Mouse (Mus musculus): ENCODE results near the gene Ccdc158.

The Ccdc158 gene

GRCm38 (mm10) chr5:92684715-92685460 is 9.8 kb upstream of the Ccdc158 start:
- DNase-seq (ENCODE audit: low spot score) = no peak

DNA sequence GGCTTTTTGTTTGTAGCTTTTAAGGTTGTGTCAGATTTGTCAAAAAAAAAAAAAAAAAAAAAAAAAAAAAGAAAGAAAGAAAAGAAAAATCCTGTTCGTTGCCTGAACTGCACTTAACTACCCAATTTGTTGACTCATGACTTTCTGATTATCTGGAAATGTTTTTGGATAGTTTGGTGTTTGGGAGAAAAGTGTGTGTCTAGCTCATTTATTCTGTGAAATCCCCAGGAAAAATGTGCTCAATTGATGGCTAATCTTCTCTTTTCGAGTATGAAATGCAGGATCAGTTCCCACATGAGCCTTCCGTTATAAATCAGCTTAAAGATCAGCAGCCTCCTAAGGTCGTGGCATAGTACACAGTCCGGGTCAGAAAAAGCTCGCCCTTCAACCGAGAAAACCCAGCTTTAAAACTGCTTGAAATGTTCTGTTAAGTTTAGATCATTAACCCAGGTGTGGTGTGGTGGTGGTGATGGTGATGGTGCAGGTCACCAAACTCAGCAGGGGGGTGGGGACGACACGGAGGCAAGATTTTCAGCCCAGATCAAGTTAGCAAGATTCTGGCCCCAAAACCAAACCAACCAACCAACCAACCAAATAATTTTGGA is 8.9 kb upstream of the Ccdc158 start:
- no peak for DNase-seq (ENCODE audit: low spot score)

- DNase-seq (ENCODE audit: low spot score) = peak; percentile 27
Observed at GRCm38 (mm10) chr5:92683351-92683807, 8.3 kb upstream of the Ccdc158 start, which contains the start of gene Shroom3. TSS of gene Shroom3 (plus strand) at chr5:92683435.

- peak; percentile 11 for DNase-seq (ENCODE audit: low spot score)
Observed at GRCm38 (mm10) chr5:92682621-92683348, 7.7 kb upstream of the Ccdc158 start.

GRCm38 (mm10) chr5:92681861-92682260 is 6.8 kb upstream of the Ccdc158 start:
- no peak for DNase-seq (ENCODE audit: low spot score)

GRCm38 (mm10) chr5:92679441-92679840 is 4.4 kb upstream of the Ccdc158 start:
- DNase-seq (ENCODE audit: low spot score) = no peak

DNA sequence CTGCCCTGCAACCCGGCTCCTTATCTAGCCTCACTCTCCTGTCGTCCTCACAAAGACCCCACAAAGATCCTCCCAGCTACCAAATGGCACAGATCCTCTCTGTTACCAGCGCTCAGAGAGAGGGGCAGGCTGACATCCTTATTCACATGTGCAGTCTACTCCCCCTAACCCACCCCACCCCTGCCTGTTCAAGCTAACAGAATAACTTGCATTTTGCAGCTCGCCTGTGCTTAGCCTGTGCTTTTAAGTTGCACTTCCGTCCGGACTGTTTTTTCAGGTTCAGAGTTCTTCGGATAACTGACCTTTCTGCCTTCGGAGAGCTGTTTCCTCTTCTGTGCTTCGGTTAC is 476 bp upstream of the Ccdc158 start:
- DNase-seq (ENCODE audit: low spot score) = no peak

- no peak for DNase-seq (ENCODE audit: low spot score)
Observed at GRCm38 (mm10) chr5:92666860-92667259, 8.2 kb downstream of the Ccdc158 start.

- DNase-seq (ENCODE audit: low spot score) = no peak
Observed at GRCm38 (mm10) chr5:92664321-92664720, 10.8 kb downstream of the Ccdc158 start.

DNA sequence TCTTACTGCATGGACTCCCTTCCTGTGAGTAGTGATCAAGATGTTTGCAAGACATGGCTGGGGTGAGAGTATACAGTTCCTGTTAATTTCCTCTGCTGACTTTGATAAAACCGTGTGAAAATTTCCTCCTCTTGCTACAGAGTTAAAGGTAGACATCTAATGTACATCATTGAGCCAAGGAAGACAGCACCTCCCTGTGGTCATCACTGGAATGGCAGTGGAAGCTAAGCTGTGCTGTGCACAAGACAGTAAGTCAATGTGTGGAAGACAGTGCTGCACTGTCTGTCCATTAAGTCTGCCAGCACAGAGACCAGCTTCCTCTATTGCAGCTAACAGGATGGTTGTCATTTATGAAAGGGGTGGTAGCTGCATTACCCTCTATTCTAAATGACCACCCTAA is 18.8 kb downstream of the Ccdc158 start:
- peak; percentile 54 for DNase-seq (ENCODE audit: low spot score)

- DNase-seq (ENCODE audit: low spot score) = no peak
Observed at GRCm38 (mm10) chr5:92640861-92641260, 34.2 kb downstream of the Ccdc158 start.

- DNase-seq (ENCODE audit: low spot score) = no peak
Observed at GRCm38 (mm10) chr5:92635891-92636290, 39.2 kb downstream of the Ccdc158 start.

GRCm38 (mm10) chr5:92634916-92635315 is 40.2 kb downstream of the Ccdc158 start:
- no peak for DNase-seq (ENCODE audit: low spot score)

DNA sequence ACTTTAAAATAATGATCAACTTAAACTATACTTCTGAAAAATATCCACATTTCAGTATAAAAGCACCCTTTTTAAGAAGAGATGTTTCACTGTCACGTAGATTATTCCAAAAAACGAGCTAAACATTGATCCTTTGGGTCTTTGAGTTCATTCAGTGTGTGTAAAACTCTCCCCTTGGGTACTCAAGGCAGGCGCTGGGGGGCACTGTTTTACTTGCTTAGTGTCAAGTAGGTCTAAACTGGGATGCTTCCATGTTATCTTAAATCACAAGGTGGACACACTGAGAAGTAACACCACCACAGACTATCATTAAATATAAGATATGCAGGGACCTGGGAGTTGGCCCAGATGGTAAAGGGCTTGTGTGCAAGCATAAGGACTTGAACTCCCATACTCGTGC is 41.5 kb downstream of the Ccdc158 start:
- no peak for DNase-seq (ENCODE audit: low spot score)

- DNase-seq (ENCODE audit: low spot score) = no peak
Observed at GRCm38 (mm10) chr5:92627896-92628295, 47.2 kb downstream of the Ccdc158 start.

GRCm38 (mm10) chr5:92621883-92622282 is 53.2 kb downstream of the Ccdc158 start:
- no peak for DNase-seq (ENCODE audit: low spot score)

DNA sequence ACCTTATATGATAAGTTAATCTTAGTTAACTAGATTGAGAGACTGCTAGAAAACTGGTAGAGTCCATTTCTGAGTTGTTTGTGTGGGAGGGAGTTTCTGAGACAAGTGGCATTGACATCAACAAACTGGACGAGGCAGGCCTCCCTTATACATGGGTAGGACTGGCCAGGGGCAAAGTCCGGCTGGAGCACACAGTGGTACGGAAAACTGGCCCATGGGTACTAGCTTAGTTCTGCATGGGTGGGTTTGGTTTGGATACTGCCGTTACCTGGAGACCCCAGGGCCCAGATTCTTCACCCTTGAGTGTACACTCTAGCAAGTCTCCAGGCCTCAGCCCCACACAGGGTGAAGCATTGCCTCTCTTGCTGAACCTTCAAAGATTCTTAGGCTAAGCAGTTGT is 62.3 kb downstream of the Ccdc158 start:
- DNase-seq (ENCODE audit: low spot score) = no peak

GRCm38 (mm10) chr5:92607492-92608229 is 67.4 kb downstream of the Ccdc158 start:
- DNase-seq (ENCODE audit: low spot score) = no peak

GRCm38 (mm10) chr5:92604452-92605247 is 70.4 kb downstream of the Ccdc158 start:
- DNase-seq (ENCODE audit: low spot score) = peak; percentile 26

DNA sequence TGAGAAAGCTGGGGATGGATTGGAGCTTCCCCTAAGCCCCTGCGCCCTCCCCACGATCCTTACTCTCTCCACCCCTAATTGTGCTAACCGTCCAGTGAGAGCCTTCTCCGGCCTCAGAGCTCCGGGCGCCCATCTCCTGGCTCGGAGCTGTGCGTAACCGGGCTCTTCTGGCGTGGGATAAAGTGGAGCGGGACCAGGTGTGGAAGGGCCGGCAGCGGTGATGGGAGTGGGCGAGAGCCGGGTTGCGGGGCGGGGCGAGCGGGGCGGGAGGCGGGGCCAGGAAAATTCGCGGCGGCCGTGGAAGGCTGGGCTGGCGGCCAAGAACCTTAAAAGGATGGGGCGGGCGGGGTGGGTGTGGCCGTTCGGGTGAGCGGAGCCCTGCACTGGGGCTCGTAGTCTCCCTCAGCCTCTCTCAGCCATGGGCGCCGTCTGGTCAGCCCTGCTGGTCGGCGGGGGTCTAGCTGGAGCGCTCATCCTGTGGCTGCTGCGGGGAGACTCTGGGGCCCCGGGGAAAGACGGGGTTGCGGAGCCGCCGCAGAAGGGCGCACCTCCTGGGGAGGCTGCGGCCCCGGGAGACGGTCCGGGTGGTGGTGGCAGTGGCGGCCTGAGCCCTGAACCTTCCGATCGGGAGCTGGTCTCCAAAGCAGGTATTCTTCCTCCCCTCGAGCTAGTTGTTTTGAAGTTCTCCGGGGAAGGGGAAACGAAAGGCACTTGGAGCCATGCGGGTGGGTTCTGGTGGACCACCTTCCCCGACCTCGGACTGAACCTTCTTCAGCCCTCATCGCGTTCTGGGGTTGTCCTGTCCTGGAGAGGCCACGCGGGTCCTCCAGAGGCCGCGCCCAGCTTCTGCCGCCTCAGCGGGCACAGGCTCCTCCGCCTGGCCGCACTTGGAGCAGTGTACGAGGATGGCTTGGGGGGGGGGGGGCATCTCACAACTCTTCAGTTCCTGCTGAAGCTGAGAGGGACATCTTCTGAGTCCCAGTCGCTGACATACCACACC is 72.1 kb downstream of the Ccdc158 start, which contains the start of gene Stbd1:
TSS of gene Stbd1 (plus strand) at position 351 of the 1,000 bp plus-strand sequence.
- peak; percentile 75 for DNase-seq (ENCODE audit: low spot score)
